Mouse (Mus musculus): Measurements from ENCODE around the gene Tmem211.
A peak's percentile ranks its signal among the peaks of the same experiment; 100 is the strongest.

Gene Tmem211

DNA sequence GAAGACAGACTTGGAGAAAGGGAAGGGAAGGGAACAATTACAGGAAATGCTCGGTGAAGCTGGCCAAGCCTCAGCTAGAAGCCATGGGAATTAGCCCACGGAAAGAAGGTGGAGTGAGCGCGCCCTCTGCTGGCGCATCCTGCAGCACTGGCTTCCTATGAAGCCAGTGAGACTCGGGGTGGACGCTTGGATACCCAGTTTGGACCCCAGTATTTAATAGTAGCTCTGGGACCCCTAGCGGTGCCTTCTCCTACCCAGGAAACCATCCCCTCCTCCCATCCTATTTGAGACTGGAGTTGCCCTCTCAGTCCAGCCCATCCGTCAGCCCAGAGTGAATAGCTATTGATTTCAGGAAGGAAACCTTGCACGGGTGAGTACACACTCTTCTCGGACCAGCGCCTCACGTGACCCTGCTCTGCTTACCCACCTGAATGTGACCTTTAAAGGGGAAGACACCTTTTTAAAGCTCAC, at the start of gene Tmem211:
Gene Tmem211 (plus strand): TSS at position 278 of the 471 bp plus-strand sequence.
- DNase-seq (ENCODE audit: low read depth, low spot score): peak; percentile 62
- Histone ChIP-seq H3K27me3 (ENCODE audit: control insufficient read depth, insufficient read depth, low read length, poor library complexity, severe bottlenecking) (no peaks in the 10 kb centered on the region), H3K36me3 (ENCODE audit: control insufficient read depth, insufficient read depth, low read length, poor library complexity, severe bottlenecking) (no peaks in the 10 kb centered on the region)

GRCm38 (mm10) chr5:113179451-113179842, 47.3 kb upstream of the Tmem211 start:
- Histone ChIP-seq H3K27me3 (ENCODE audit: control insufficient read depth, insufficient read depth, low read length, poor library complexity, severe bottlenecking) (no peaks in the 10 kb centered on the region), H3K36me3 (ENCODE audit: control insufficient read depth, insufficient read depth, low read length, poor library complexity, severe bottlenecking) (no peaks in the 10 kb centered on the region)
- DNase-seq (ENCODE audit: low read depth, low spot score): no peak

- DNase-seq (ENCODE audit: low read depth, low spot score): peak; percentile 63
- Histone ChIP-seq H3K27me3 (ENCODE audit: control insufficient read depth, insufficient read depth, low read length, poor library complexity, severe bottlenecking) (no peaks in the 10 kb centered on the region), H3K36me3 (ENCODE audit: control insufficient read depth, insufficient read depth, low read length, poor library complexity, severe bottlenecking) (no peaks in the 10 kb centered on the region)
Observed at GRCm38 (mm10) chr5:113179843-113180682, 46.6 kb upstream of the Tmem211 start.

GRCm38 (mm10) chr5:113180755-113181154, 46.0 kb upstream of the Tmem211 start:
- no peak for DNase-seq (ENCODE audit: low read depth, low spot score)

DNA sequence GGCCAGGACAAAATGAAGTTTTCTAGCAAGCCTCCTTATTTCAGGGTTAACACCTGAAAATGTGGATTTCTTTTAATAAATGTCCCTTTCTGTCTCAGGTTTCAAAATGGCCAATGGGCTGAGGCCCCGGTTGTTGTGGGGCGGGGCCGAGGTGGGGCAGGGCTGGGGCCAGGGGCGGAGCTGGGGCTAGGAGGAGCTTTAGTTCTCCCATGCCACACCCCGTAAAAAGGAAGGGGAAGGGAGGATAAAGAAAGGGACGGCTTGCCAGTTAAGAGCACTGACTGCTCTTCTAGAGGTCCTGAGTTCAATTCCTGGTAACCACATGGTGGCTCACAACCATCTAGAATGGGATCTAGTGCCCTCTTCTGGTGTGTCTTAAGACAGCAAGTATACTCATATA, 45.3 kb upstream of the Tmem211 start:
- no peak for DNase-seq (ENCODE audit: low read depth, low spot score)

More at GRCm38 (mm10) chr5:113180755-113181154, 46.0 kb upstream of the Tmem211 start:
- Histone ChIP-seq H3K27me3 (ENCODE audit: control insufficient read depth, insufficient read depth, low read length, poor library complexity, severe bottlenecking) (no peaks in the 10 kb centered on the region), H3K36me3 (ENCODE audit: control insufficient read depth, insufficient read depth, low read length, poor library complexity, severe bottlenecking) (no peaks in the 10 kb centered on the region)

DNA sequence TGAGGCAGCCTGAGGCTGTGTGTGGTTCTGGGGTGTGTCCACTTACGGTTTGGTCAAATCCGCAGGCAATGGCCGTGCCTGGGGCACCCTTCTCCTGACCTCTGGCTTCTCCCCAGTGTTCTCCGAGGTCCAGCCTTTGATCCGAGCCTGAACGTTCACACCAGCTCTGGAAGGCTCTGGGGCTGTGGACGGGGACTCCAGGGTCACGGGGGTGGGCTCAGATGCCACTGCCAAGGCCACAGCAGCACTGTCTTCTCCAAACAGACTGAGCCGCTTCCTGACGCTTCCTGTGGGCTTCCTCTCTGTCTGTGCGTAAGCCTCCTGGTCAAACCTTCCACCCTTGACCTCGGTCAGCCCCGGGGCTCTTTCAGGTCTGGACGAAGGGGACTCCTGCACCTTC, 36.2 kb upstream of the Tmem211 start:
- Histone ChIP-seq H3K36me3 (ENCODE audit: control insufficient read depth, insufficient read depth, low read length, poor library complexity, severe bottlenecking) (no peaks in the 10 kb centered on the region), H3K27me3 (ENCODE audit: control insufficient read depth, insufficient read depth, low read length, poor library complexity, severe bottlenecking) (no peaks in the 10 kb centered on the region)

More for the DNA sequence above, 45.3 kb upstream of the Tmem211 start:
- H3K27me3 ChIP-seq (ENCODE audit: control insufficient read depth, insufficient read depth, low read length, poor library complexity, severe bottlenecking): no peaks in the 10 kb centered on the region
- no peaks in the 10 kb centered on the region for H3K36me3 ChIP-seq (ENCODE audit: control insufficient read depth, insufficient read depth, low read length, poor library complexity, severe bottlenecking)

GRCm38 (mm10) chr5:113191901-113192300, 34.8 kb upstream of the Tmem211 start:
- Histone ChIP-seq H3K36me3 (ENCODE audit: control insufficient read depth, insufficient read depth, low read length, poor library complexity, severe bottlenecking) (no peaks in the 10 kb centered on the region), H3K27me3 (ENCODE audit: control insufficient read depth, insufficient read depth, low read length, poor library complexity, severe bottlenecking) (no peaks in the 10 kb centered on the region)
- no peak for DNase-seq (ENCODE audit: low read depth, low spot score)

More for the DNA sequence above, 36.2 kb upstream of the Tmem211 start:
- DNase-seq (ENCODE audit: low read depth, low spot score): no peak

DNA sequence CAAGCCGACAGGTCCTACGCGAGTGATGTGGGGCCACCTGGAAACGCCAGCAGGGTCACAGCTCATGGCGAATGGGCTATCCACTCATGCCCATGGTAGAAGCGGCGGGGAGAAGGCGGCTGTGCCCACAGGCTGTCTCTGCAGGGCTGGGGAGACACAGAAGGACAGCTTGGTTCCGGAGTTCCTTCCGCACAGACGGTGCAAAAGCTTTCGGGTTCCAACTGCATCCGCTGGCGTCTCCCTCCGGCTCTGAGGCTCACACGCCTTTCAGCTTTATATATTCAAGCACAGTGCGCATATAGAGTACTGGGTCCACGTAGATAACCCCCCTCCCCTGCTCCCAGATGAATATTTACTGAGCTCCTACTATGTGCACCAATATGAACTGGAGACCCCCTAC, 32.9 kb upstream of the Tmem211 start:
- no peaks in the 10 kb centered on the region for H3K27me3 ChIP-seq (ENCODE audit: control insufficient read depth, insufficient read depth, low read length, poor library complexity, severe bottlenecking)
- no peak for DNase-seq (ENCODE audit: low read depth, low spot score)
- no peaks in the 10 kb centered on the region for H3K36me3 ChIP-seq (ENCODE audit: control insufficient read depth, insufficient read depth, low read length, poor library complexity, severe bottlenecking)

DNA sequence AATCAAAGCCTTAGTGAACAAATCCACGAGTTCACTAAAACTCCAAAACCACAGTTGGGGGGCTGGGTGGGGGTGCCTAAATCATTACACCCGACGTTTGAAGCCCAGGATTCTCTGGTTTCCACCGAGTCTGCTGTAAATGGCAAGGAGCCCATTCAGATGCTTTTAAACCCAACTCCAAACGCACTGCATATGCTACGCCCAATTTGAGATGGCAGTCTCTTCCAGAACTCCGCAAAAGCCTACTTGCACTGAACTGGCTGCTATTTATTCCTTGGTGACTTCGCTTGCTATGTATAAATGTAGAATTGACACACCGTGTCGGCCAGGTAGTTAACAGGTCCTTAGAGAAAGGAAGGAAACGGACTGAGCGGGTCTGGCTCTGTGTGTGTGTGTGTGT, 31.3 kb upstream of the Tmem211 start:
- H3K36me3 ChIP-seq (ENCODE audit: control insufficient read depth, insufficient read depth, low read length, poor library complexity, severe bottlenecking): no peaks in the 10 kb centered on the region
- H3K27me3 ChIP-seq (ENCODE audit: control insufficient read depth, insufficient read depth, low read length, poor library complexity, severe bottlenecking): no peaks in the 10 kb centered on the region
- DNase-seq (ENCODE audit: low read depth, low spot score): no peak

GRCm38 (mm10) chr5:113195907-113196306, 30.8 kb upstream of the Tmem211 start:
- DNase-seq (ENCODE audit: low read depth, low spot score): no peak
- Histone ChIP-seq H3K27me3 (ENCODE audit: control insufficient read depth, insufficient read depth, low read length, poor library complexity, severe bottlenecking) (no peaks in the 10 kb centered on the region), H3K36me3 (ENCODE audit: control insufficient read depth, insufficient read depth, low read length, poor library complexity, severe bottlenecking) (no peaks in the 10 kb centered on the region)

DNA sequence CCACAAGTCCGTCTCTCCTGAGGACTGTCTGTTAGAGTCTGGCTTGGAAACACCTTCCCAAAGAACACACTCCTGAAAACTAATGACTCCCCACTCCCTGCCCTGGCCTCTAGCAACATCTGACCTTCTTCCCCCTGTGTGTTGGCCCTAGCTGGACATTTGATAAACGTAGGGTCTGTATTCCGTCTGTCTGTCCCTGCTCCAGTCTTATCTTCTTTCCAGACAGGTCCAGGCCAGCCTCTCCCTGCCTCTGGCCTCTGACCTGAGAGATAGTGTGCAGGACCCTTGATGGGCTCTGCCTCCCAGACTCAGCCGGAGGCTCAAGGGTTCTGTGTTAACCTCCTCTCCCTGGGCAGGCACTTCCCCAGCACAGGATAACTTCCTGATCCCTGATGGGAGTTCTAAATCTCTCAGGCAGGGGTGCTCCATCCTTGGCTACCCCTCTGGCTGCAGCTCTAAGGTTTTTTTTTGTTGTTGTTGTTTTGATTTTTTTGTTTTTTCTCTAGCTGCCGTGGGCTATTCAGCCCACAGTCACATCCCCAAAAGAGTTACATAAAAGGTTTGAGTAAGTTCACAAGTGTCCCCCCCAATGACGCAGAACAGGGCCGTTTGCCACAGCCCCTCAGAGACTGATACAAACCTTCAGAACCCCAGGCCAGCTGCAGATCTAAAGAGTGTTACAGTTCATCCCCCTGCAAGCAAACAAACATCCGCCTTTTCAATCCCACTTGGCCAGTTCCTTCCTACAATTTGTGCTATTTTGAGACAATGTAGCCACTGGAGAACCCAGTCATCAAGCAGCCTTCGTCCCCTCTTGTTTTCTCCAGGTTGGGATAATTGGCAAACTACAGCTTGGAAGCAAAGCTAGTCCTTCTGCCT, 29.6 kb upstream of the Tmem211 start:
- H3K36me3 ChIP-seq (ENCODE audit: control insufficient read depth, insufficient read depth, low read length, poor library complexity, severe bottlenecking): no peaks in the 10 kb centered on the region
- no peaks in the 10 kb centered on the region; the same call in 1 of the 2 replicates for H3K27me3 ChIP-seq (ENCODE audit: control insufficient read depth, insufficient read depth, low read length, poor library complexity, severe bottlenecking)
- DNase-seq (ENCODE audit: low read depth, low spot score): no peak

DNA sequence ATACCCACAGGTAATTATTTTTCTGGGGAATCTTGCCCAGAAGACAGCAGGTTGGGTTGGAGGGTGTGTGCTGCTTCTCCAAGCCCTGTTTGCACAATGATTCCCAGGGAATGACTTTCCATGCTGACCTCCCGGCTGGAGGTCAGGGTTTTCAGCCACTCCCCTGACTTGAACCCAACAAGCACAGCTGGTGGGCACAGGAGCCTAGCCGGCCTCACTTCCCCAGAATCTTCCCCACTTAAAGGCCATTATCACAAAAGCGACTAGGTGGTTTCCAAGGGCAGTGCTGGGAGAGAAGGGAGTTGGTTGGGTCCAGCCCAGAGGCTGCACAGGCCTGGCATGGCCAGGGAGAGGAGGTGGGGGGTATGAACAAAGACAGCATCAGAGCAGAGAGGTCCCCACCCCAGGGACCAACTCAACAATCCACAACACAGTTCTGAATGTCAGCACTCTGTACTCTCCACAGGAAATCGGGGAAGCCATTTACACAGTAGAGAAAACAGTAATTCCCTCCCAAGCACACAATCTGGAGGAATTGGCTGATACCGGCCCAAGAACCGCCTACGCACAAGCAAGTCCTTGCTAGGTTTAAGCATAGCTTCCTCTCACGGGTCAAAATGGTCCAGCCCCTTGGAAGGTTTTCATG, 27.5 kb upstream of the Tmem211 start:
- Histone ChIP-seq H3K27me3 (ENCODE audit: control insufficient read depth, insufficient read depth, low read length, poor library complexity, severe bottlenecking) (no peaks in the 10 kb centered on the region; the same call in 1 of the 2 replicates), H3K36me3 (ENCODE audit: control insufficient read depth, insufficient read depth, low read length, poor library complexity, severe bottlenecking) (no peaks in the 10 kb centered on the region)
- DNase-seq (ENCODE audit: low read depth, low spot score): no peak

GRCm38 (mm10) chr5:113199772-113200134, 27.0 kb upstream of the Tmem211 start:
- Histone ChIP-seq H3K36me3 (ENCODE audit: control insufficient read depth, insufficient read depth, low read length, poor library complexity, severe bottlenecking) (no peaks in the 10 kb centered on the region), H3K27me3 (ENCODE audit: control insufficient read depth, insufficient read depth, low read length, poor library complexity, severe bottlenecking) (no peaks in the 10 kb centered on the region; the same call in 1 of the 2 replicates)
- no peak for DNase-seq (ENCODE audit: low read depth, low spot score)

DNA sequence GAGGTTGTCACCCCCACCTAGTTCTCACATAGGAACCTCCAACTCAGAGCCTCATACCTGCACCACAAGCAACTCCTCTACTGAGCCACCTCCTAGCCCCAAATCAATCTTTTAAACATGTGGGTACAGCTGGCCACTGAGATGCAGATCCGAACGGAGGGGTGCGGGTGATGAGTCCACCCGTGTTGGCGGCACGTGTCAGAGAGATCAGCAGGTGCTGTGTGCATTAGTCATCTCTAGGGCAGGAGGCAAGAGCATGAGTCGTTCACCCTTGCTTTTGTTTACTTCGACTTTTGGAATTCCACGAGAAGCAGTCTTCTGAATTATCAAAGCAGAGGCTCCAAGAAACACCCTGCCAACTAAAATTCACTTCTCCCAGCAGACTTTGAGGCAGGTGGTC, 22.5 kb upstream of the Tmem211 start:
- DNase-seq (ENCODE audit: low read depth, low spot score): no peak
- Histone ChIP-seq H3K36me3 (ENCODE audit: control insufficient read depth, insufficient read depth, low read length, poor library complexity, severe bottlenecking) (no peaks in the 10 kb centered on the region), H3K27me3 (ENCODE audit: control insufficient read depth, insufficient read depth, low read length, poor library complexity, severe bottlenecking) (no peaks in the 10 kb centered on the region; the same call in 1 of the 2 replicates)
